Mouse (Mus musculus) cortical plate, adult 2 months (tissue): ENCODE results near the gene Nme1. TPM values are rescaled to one million over a fixed set of nuclear protein-coding genes. Genes with fewer than 3 reads are reported as not detected.

Source experiments
- H3K27ac ChIP-seq: fragments of 200-500 bp; 2 replicates; pipeline ENCODE4 v1.5.1; 2012; ENCODE audit warnings: low read length, control low read depth, inconsistent platforms; ENCODE audit not compliant: insufficient read depth
- H3K4me1 ChIP-seq: fragments of 200-500 bp; 2 replicates; pipeline ENCODE4 v1.6.1; 2011; ENCODE audit warnings: low read length; ENCODE audit not compliant: control insufficient read depth, insufficient read depth
- H3K4me3 ChIP-seq: fragments of 200-500 bp; 2 replicates; pipeline ENCODE4 v1.5.1; 2011; ENCODE audit warnings: mild to moderate bottlenecking, low read length, control low read depth; ENCODE audit not compliant: insufficient read depth
- CTCF ChIP-seq: fragments of 200-500 bp; IDR thresholded peaks from 2 replicates; pipeline ENCODE4 v1.5.1; 2011; ENCODE audit warnings: mild to moderate bottlenecking, control low read depth, low read length; ENCODE audit not compliant: insufficient read depth; ENCODE audit errors: extremely low read depth
- POLR2A ChIP-seq: fragments of 200-500 bp; IDR thresholded peaks from 2 replicates; pipeline ENCODE4 v1.6.1; 2011; ENCODE audit warnings: mild to moderate bottlenecking, low read length, control low read depth; ENCODE audit not compliant: insufficient read depth; ENCODE audit errors: extremely low read depth
- polyA plus RNA-seq: library from polyadenylated mRNA; depleted of rRNA; stranded (reverse); fragments of >200 nt; gene quantifications from 2 replicates; pipeline ENCODE4 v1.2.3, GENCODE M21; 2012; rRNA removed

The Nme1 gene
- 220 and 244 TPM in 2 replicates for polyA plus RNA-seq

- TF ChIP-seq POLR2A (peak; percentile 48; the same call in 1 of the 2 replicates), CTCF (peak; percentile 88)
- Histone ChIP-seq H3K4me3 (peak within 1 kb of the TSS; percentile 75), H3K27ac (peak within 1 kb of the TSS; percentile 26), H3K4me1 (peaks cover 2% of the 10 kb centered on the region; the same call in 1 of the 2 replicates)
Measured at GRCm38 (mm10) chr11:93968005-93968847, at the start of gene Nme1, which contains the start of gene Gm20390. Gene Nme1, minus strand, starts transcription at chr11:93968521. Gene Gm20390, minus strand, starts transcription at chr11:93968293.

GRCm38 (mm10) chr11:94003346-94003745, 35.0 kb upstream of the Nme1 start:
- Histone ChIP-seq H3K27ac (no peak overlapping the region), H3K4me1 (no peaks in the 10 kb centered on the region; the same call in 1 of the 2 replicates), H3K4me3 (no peak overlapping the region)
- TF ChIP-seq POLR2A (no peak), CTCF (no peak)

GRCm38 (mm10) chr11:93999276-93999675, 31.0 kb upstream of the Nme1 start:
- H3K27ac ChIP-seq = no peak overlapping the region
- TF ChIP-seq CTCF (no peak), POLR2A (no peak)
- no peak overlapping the region for H3K4me3 ChIP-seq
- peaks cover 4% of the 10 kb centered on the region; the same call in 1 of the 2 replicates for H3K4me1 ChIP-seq

- TF ChIP-seq POLR2A (no peak), CTCF (no peak)
- Histone ChIP-seq H3K4me1 (peaks cover 4% of the 10 kb centered on the region; the same call in 1 of the 2 replicates), H3K4me3 (peak overlapping the region; percentile 69), H3K27ac (no peak overlapping the region)
Measured at GRCm38 (mm10) chr11:93997141-93997775, 28.9 kb upstream of the Nme1 start.

- Histone ChIP-seq H3K4me1 (peaks cover 4% of the 10 kb centered on the region; the same call in 1 of the 2 replicates), H3K27ac (peak overlapping the region; percentile 26), H3K4me3 (peak overlapping the region; percentile 69)
- TF ChIP-seq POLR2A = no peak
- no peak for TF ChIP-seq CTCF
Measured at GRCm38 (mm10) chr11:93996306-93997140, 28.2 kb upstream of the Nme1 start.

GRCm38 (mm10) chr11:93995720-93996305, 27.5 kb upstream of the Nme1 start, which contains the start of gene Spag9:
Gene Spag9, plus strand, starts transcription at chr11:93996091.
- Histone ChIP-seq H3K4me1 (peaks cover 4% of the 10 kb centered on the region; the same call in 1 of the 2 replicates), H3K27ac (peak within 1 kb of the TSS; percentile 90), H3K4me3 (peak within 1 kb of the TSS; percentile 69)
- peak; percentile 91 for TF ChIP-seq POLR2A
- TF ChIP-seq CTCF = no peak

GRCm38 (mm10) chr11:93995111-93995719, 26.9 kb upstream of the Nme1 start:
- peak overlapping the region; percentile 90 for H3K27ac ChIP-seq
- H3K4me1 ChIP-seq = peaks cover 4% of the 10 kb centered on the region; the same call in 1 of the 2 replicates
- no peak for TF ChIP-seq CTCF
- TF ChIP-seq POLR2A = peak; percentile 87
- H3K4me3 ChIP-seq = peak overlapping the region; percentile 69

- TF ChIP-seq POLR2A (no peak), CTCF (no peak)
- H3K4me1 ChIP-seq = peaks cover 4% of the 10 kb centered on the region; the same call in 1 of the 2 replicates
- peak overlapping the region; percentile 13; the same call in 1 of the 2 replicates for H3K27ac ChIP-seq
- peak overlapping the region; percentile 69; the same call in 1 of the 2 replicates for H3K4me3 ChIP-seq
Measured at GRCm38 (mm10) chr11:93994531-93994930, 26.2 kb upstream of the Nme1 start.
